Mouse (Mus musculus): Measurements from ENCODE around the gene Zmiz1. TPM values are rescaled to one million over a fixed set of nuclear protein-coding genes. Genes with fewer than 3 reads are reported as not detected.

Gene Zmiz1
- total and polyA plus RNA-seq, 3 experiments = 3.7 to 45.8 (median 11.1) TPM

- dilution Hi-C loops (cut with MboI; ENCODE audit: extremely low pct_ligation_motif_present, extremely low pct_unique_long_range_greater_than_20kb, low sequenced_read_pairs) = no loop called here
- Histone ChIP-seq H3K79me2 (replicated peaks; ENCODE audit: control insufficient read depth, extremely low read depth, insufficient read depth, poor library complexity, severe bottlenecking) (peaks cover 33% of the 10 kb centered on the region), H3K9me3 (replicated peaks; ENCODE audit: low read length) (no peaks in the 10 kb centered on the region), H3K36me3 (replicated peaks in 1 of 2; ENCODE audit: control insufficient read depth in 1 of 2, insufficient read depth in 1 of 2, low read length in 1 of 2) (peaks cover 0 to 17% of the 10 kb centered on the region in 2 experiments), H3K4me2 (ENCODE audit: insufficient read depth, low read depth, poor library complexity, severe bottlenecking) (no peak overlapping the region), H3K9ac (ENCODE audit: insufficient read depth, low read depth) (peak overlapping the region; percentile 10), H3K27me3 (replicated peaks) (no peaks in the 10 kb centered on the region), H3K27ac (ENCODE audit: insufficient read depth, low read depth) (peak overlapping the region; percentile 43), H3K4me1 (ENCODE audit: control insufficient read depth in 1 of 2, insufficient read depth in 2 of 2) (peaks cover 75 to 99% of the 10 kb centered on the region in 2 experiments), H3K4me3 (replicated peaks in 1 of 3; ENCODE audit: low read depth in 2 of 3, low read length in 2 of 3, poor library complexity in 1 of 3) (no peak overlapping the region)
- TF ChIP-seq BHLHE40 (IDR thresholded peaks at IDR 0.05; ENCODE audit: low read depth, low read length) (no peak), JUND (conservative IDR thresholded peaks at IDR 0.05; ENCODE audit: low read depth, low read length) (no peak)
- in situ Hi-C loops (cut with MboI; ENCODE audit: low pct_ligation_motif_present, low pct_unique_long_range_greater_than_20kb, low sequenced_read_pairs) = no loop called here
- DNase-seq (ENCODE audit: extremely low read depth) = no peak
Measured at GRCm38 (mm10) chr14:25492567-25493279, 33.7 kb downstream of the Zmiz1 start.

- Histone ChIP-seq H3K4me2 (ENCODE audit: insufficient read depth, low read depth, poor library complexity, severe bottlenecking) (peak overlapping the region; percentile 52), H3K79me2 (replicated peaks; ENCODE audit: control insufficient read depth, extremely low read depth, insufficient read depth, poor library complexity, severe bottlenecking) (peaks cover 37% of the 10 kb centered on the region), H3K4me1 (ENCODE audit: control insufficient read depth in 1 of 2, insufficient read depth in 2 of 2) (peaks cover 77 to 98% of the 10 kb centered on the region in 2 experiments), H3K9me3 (replicated peaks; ENCODE audit: low read length) (no peaks in the 10 kb centered on the region), H3K27ac (ENCODE audit: insufficient read depth, low read depth) (peak overlapping the region; percentile 47), H3K9ac (ENCODE audit: insufficient read depth, low read depth) (peak overlapping the region; percentile 10), H3K4me3 (replicated peaks in 1 of 3; ENCODE audit: low read depth in 2 of 3, low read length in 2 of 3, poor library complexity in 1 of 3) (peak overlapping the region in 1 of 3 experiments; percentile 5), H3K36me3 (replicated peaks in 1 of 2; ENCODE audit: control insufficient read depth in 1 of 2, insufficient read depth in 1 of 2, low read length in 1 of 2) (peaks cover 0 to 17% of the 10 kb centered on the region in 2 experiments), H3K27me3 (replicated peaks) (no peaks in the 10 kb centered on the region)
- TF ChIP-seq MEF2A (IDR thresholded peaks at IDR 0.05; ENCODE audit: borderline replicate concordance, low read depth, low read length) (peak; percentile 44; the same call in 1 of the 2 replicates), USF1 (IDR thresholded peaks at IDR 0.05; ENCODE audit: low read depth, low read length) (no peak), TBP (conservative IDR thresholded peaks at IDR 0.05; ENCODE audit: low read depth, low read length) (no peak), NRF1 (IDR thresholded peaks at IDR 0.05; ENCODE audit: low read depth, low read length) (no peak), EP300 (IDR thresholded peaks at IDR 0.05; ENCODE audit: low read length) (peak; percentile 23; the same call in 1 of the 2 replicates), SIN3A (IDR thresholded peaks at IDR 0.05; ENCODE audit: low read length) (0 out of 2 replicates have a peak, but pooled peaks have one; percentile 32), ZC3H11A (IDR thresholded peaks at IDR 0.05; ENCODE audit: low read depth, low read length) (no peak), BHLHE40 (IDR thresholded peaks at IDR 0.05; ENCODE audit: low read depth, low read length) (0 out of 2 replicates have a peak, but pooled peaks have one; percentile 22), MAFK (IDR thresholded peaks at IDR 0.05; ENCODE audit: insufficient replicate concordance, low read length) (no peak), CHD2 (IDR thresholded peaks at IDR 0.05; ENCODE audit: low read length) (peak; percentile 36; the same call in 1 of the 2 replicates)
- in situ Hi-C loops (cut with MboI; ENCODE audit: low pct_ligation_motif_present, low pct_unique_long_range_greater_than_20kb, low sequenced_read_pairs) = no loop called here
- DNase-seq (ENCODE audit: extremely low read depth) = no peak
- dilution Hi-C loops (cut with MboI; ENCODE audit: extremely low pct_ligation_motif_present, extremely low pct_unique_long_range_greater_than_20kb, low sequenced_read_pairs) = no loop called here
Measured at GRCm38 (mm10) chr14:25493301-25494241, 34.6 kb downstream of the Zmiz1 start.

Measured in CH12.LX (cell line).